Mouse (Mus musculus) megakaryocyte, embryonic 14.5 days (primary cell): ENCODE results near the gene Cyba.

ENCODE experiments used
- FLI1 ChIP-seq: IDR thresholded peaks from 2 replicates; pipeline ENCODE4 v1.6.1; 2012; ENCODE audit warnings: low read length, inconsistent platforms, mixed read lengths
- GATA1 ChIP-seq: IDR thresholded peaks from 3 replicates; pipeline ENCODE4 v1.6.1; 2012; ENCODE audit warnings: mixed read lengths, low read length, inconsistent platforms, borderline replicate concordance

DNA sequence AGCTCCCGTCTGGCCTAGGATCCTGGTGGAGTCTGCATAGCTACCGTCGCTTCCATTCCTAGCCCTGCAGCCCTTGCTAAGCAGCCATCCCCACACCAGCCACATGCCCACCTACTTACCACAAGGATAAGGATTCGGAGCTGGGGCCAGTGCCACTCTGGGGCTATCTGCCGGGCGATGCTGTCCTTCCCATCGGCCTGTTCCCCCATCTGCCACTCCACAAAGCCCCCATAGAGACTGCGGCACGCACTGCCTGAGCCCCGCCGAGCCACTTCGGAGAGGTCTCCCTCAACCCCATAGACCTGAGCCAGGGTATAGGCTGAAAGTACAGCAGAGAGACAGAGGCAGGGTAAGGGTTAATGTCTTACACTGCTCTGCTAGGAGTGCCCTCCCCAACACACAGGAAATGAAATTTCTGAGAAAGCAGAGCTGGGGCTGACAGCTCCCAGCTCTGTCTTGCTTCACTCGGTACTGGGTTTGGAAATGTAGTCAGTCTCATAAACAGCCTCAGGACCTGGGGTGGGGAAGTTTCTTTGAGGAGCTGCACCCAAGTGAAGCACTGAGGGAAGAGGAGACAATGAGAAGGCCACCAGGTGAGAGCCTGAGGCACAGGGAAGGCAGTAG, 5.1 kb upstream of the Cyba start:
- no peak for TF ChIP-seq GATA1
- no peak for TF ChIP-seq FLI1
